Mouse (Mus musculus): ENCODE results near the gene Prl6a1. TPM values are rescaled to one million over a fixed set of nuclear protein-coding genes. Genes with fewer than 3 reads are reported as not detected.

Gene Prl6a1
- not detected for polyA plus RNA-seq (2014; fragmentation: Illumina TruSeq; extraction: RNeasy Lipid Tissue Mini Kit (QIAGEN cat#74804); ENCODE audit: low read depth, low replicate concordance)

GRCm38 (mm10) chr13:27312334-27313225 lies at the start of gene Prl6a1:
Prl6a1 (plus strand) TSS chr13:27312627.

GRCm38 (mm10) chr13:27345373-27345772 lies 32.9 kb downstream of the Prl6a1 start, which contains the start of gene Prl8a2:
Prl8a2 (plus strand) TSS chr13:27345673.

Other genes starting within 250 kb of the Prl6a1 start
- not detected for gene Prl3d1, start 218.4 kb upstream of the Prl6a1 start, polyA plus RNA-seq (2014; fragmentation: Illumina TruSeq; extraction: RNeasy Lipid Tissue Mini Kit (QIAGEN cat#74804); ENCODE audit: low read depth, low replicate concordance)
- gene Prl3d2, start 190.9 kb upstream of the Prl6a1 start, polyA plus RNA-seq (2014; fragmentation: Illumina TruSeq; extraction: RNeasy Lipid Tissue Mini Kit (QIAGEN cat#74804); ENCODE audit: low read depth, low replicate concordance) = not detected
- not detected for gene Prl3d3, start 155.8 kb upstream of the Prl6a1 start, polyA plus RNA-seq (2014; fragmentation: Illumina TruSeq; extraction: RNeasy Lipid Tissue Mini Kit (QIAGEN cat#74804); ENCODE audit: low read depth, low replicate concordance)
- gene Prl3c1, start 116.0 kb upstream of the Prl6a1 start, polyA plus RNA-seq (2014; fragmentation: Illumina TruSeq; extraction: RNeasy Lipid Tissue Mini Kit (QIAGEN cat#74804); ENCODE audit: low read depth, low replicate concordance) = not detected
- gene Prl3b1, start 70.8 kb upstream of the Prl6a1 start, polyA plus RNA-seq (2014; fragmentation: Illumina TruSeq; extraction: RNeasy Lipid Tissue Mini Kit (QIAGEN cat#74804); ENCODE audit: low read depth, low replicate concordance) = not detected
- gene Prl3a1, start 53.2 kb upstream of the Prl6a1 start, polyA plus RNA-seq (2014; fragmentation: Illumina TruSeq; extraction: RNeasy Lipid Tissue Mini Kit (QIAGEN cat#74804); ENCODE audit: low read depth, low replicate concordance) = not detected
- not detected for gene Prl8a2, start 33.0 kb downstream of the Prl6a1 start, polyA plus RNA-seq (2014; fragmentation: Illumina TruSeq; extraction: RNeasy Lipid Tissue Mini Kit (QIAGEN cat#74804); ENCODE audit: low read depth, low replicate concordance)
- gene Prl2b1, start 78.2 kb downstream of the Prl6a1 start, polyA plus RNA-seq (2014; fragmentation: Illumina TruSeq; extraction: RNeasy Lipid Tissue Mini Kit (QIAGEN cat#74804); ENCODE audit: low read depth, low replicate concordance) = not detected
- gene Prl8a6, start 126.1 kb downstream of the Prl6a1 start, polyA plus RNA-seq (2014; fragmentation: Illumina TruSeq; extraction: RNeasy Lipid Tissue Mini Kit (QIAGEN cat#74804); ENCODE audit: low read depth, low replicate concordance) = not detected
- not detected for gene Prl8a8, start 200.6 kb downstream of the Prl6a1 start, polyA plus RNA-seq (2014; fragmentation: Illumina TruSeq; extraction: RNeasy Lipid Tissue Mini Kit (QIAGEN cat#74804); ENCODE audit: low read depth, low replicate concordance)

Measured in liver, adult 10 weeks (tissue).